Mouse (Mus musculus): ENCODE measurements around the gene Tmem167.
"Not testable (repeated sequence)": the region's sequence is repeated elsewhere in the genome, so short reads cannot be mapped to it uniquely, and the experiment has no call there.

The Tmem167 gene

GRCm38 (mm10) chr13:90088962-90089824 is at the start of gene Tmem167, which contains the start of gene Xrcc4:
Gene Tmem167, plus strand, starts transcription at chr13:90089123.
Gene Xrcc4, minus strand, starts transcription at chr13:90089608.
- peak; percentile 93 for DNase-seq (ENCODE audit: low read depth, low spot score)

GRCm38 (mm10) chr13:90039613-90040012 is 49.3 kb upstream of the Tmem167 start:
- peak; percentile 32 for DNase-seq (ENCODE audit: low read depth, low spot score)

- no peak for DNase-seq (ENCODE audit: low read depth, low spot score)
These were observed 37.2 kb upstream of the Tmem167 start for GRCm38 (mm10) chr13:90051735-90052134.

- DNase-seq (ENCODE audit: low read depth, low spot score), result no peak
These were observed 36.5 kb upstream of the Tmem167 start for GRCm38 (mm10) chr13:90052408-90052807.

GRCm38 (mm10) chr13:90061877-90062276 is 27.0 kb upstream of the Tmem167 start:
- DNase-seq (ENCODE audit: low read depth, low spot score), result no peak

DNA sequence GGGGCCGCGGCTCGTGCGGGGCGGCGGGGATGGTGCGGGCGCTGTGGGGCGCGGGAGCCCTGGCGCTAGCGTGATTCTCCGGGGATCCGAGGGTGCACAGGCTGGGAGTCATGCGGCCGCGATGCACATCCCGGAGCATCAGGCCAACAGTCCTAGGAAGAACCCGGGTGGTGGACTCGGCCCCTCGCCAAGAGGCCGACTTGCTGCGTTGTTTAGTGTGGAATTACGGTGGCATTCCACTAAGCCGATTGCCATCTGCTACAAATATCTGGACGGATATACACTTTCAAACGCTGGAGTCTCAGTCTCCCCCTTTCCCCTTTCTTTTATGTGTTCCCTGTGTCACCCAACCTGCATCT is 881 bp downstream of the Tmem167 start:
- DNase-seq (ENCODE audit: low read depth, low spot score), result no peak

DNA sequence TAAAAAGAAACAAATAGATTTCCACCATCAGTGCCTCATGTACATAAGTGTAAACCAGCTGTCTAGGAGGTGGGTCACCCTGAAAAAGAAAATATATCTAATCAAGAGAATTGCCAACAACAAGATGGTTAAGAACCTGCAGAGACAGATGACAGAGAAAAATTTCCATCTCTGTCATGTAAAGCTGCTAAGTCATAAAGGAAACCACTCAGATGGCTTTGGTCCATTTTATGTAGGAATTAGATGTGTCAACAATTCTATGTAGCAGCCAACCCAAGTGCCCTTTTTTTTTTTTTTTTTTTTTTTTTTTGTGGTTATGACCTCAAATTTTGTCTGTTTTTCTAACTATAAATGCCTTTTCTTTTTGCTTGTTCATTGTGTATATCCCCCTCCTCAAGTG is 12.6 kb downstream of the Tmem167 start:
- no peak for DNase-seq (ENCODE audit: low read depth, low spot score)

- no peak for DNase-seq (ENCODE audit: low read depth, low spot score)
These were observed 17.2 kb downstream of the Tmem167 start for GRCm38 (mm10) chr13:90106139-90106538.

GRCm38 (mm10) chr13:90108746-90109145 is 19.8 kb downstream of the Tmem167 start:
- not testable (repeated sequence) for DNase-seq (ENCODE audit: low read depth, low spot score)

DNA sequence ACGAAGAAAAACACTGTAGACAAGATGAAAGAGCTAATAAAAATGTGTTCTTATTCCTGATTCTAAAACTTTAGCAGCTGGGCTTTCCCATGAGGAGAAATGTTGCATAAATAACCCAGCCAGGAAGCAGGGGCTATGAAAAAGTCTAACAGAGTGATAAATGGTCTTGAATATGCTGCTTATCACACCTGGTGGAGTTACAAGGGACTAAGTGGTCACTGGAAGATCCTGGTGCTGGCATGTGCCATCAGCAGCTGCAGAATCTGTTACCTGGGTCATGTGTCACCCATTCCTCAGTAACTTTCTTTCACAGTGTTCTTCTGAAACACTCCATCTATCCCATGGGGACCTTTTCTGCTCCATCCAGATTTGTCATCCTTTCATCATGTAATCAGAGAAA is 22.8 kb downstream of the Tmem167 start:
- DNase-seq (ENCODE audit: low read depth, low spot score), result no peak

DNA sequence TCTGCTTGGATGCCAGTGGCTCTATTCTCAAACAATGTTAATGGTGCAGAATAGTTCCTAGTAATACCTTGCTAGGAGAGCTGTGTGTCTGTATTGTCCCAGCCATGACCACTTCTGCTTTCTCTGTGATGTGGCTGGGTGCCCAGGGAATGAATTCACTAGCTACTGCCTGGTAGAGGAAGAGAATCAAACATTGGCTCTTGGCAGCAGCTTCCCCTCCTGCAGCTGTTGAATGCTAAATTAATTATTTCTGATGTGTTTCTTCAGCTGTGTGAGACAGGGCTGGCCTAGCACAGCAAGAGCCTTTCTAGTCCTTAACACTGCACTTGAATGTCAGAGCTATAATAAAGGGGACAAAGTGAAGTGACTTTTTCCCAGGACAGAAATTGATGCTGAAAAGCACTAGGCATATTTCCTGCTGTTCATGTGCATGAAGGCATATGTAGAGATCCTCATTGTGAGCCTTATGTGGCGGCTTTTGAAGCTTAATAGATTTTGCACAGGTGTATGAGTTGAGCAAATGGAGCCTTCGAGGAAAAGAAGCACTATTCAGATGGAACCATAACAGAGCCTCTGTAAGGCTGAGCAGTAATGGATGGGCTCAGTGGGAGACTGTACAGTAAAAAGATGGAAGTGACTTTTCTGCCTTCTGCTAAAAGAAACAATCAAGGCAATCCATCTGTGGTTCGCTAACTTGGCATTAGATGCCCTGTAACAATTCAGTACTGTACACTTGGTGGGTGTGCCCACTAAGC is 47.4 kb downstream of the Tmem167 start:
- DNase-seq (ENCODE audit: low read depth, low spot score), result no peak

GRCm38 (mm10) chr13:90141681-90142080 is 52.8 kb downstream of the Tmem167 start:
- no peak for DNase-seq (ENCODE audit: low read depth, low spot score)

DNA sequence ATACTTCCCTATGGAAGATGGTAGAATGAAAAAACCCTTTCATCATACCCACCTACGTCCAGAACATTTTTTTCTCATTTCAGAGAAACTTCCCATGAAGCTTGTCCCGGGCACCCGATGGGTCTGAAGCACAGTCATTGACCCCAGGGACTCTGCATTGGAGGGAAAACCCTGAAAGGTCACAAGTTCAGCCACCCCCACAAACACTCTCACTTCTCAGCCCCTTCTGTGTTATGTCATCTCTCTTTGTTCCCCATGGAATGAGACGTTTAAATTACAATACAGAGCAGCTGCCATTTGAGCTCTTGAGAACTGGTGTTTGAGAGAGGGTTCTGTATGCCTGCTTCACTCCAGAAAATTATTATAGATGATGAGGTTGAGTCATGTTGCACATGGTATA is 54.3 kb downstream of the Tmem167 start:
- DNase-seq (ENCODE audit: low read depth, low spot score), result no peak

- DNase-seq (ENCODE audit: low read depth, low spot score), result no peak
These were observed 63.0 kb downstream of the Tmem167 start for GRCm38 (mm10) chr13:90151881-90152280.

GRCm38 (mm10) chr13:90152536-90153273 is 63.8 kb downstream of the Tmem167 start:
- DNase-seq (ENCODE audit: low read depth, low spot score), result no peak

DNA sequence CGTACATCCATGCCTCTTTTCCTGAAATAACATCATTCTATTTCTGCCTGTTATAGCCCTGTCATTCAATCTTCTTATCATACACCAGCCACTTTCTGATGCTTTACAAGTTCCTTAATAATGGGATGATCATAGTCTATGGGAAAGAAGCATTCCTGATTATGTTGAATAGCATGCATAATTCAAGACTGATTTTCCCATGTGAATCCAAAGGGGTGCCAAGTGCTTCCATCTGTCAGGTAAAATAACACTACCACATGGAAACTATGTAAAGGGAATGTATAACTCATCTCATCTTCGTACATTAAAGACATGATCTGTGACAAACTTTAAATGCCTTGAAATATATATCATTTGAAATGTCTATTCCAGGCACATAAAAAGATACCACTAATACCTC is 75.2 kb downstream of the Tmem167 start:
- no peak for DNase-seq (ENCODE audit: low read depth, low spot score)

GRCm38 (mm10) chr13:90167044-90167443 is 78.1 kb downstream of the Tmem167 start:
- no peak for DNase-seq (ENCODE audit: low read depth, low spot score)

DNA sequence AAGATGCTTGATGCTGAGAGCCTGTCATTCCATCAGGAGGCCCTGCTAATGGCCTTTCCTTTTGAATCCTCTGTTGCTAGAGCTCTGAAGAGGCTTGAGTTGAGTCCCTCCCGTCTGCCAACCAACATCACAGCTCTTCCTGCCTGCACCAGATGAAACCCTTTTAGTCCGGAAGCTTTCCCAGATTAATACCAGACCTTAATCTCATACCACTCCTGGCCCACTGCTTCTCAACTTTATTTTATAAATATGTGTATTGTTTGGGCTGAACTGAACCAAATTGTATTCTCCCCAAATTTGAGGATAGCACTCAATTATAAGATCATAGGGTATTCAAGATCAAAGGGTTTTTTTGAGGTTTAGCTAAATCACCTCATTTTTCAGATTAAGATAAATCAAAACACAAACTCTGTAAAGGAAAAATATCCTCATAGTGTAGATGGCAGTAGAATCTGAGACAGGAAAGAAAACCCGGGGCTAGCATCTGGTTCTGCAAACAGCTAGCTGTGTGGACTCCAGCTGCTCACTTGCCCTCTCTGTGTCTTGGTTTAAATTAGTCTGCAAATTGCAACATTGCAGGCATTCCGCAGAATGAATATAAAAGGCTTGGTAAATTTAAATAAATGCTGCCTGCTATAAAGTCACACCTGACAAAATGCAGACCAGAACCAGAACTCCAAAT is 81.3 kb downstream of the Tmem167 start:
- no peak for DNase-seq (ENCODE audit: low read depth, low spot score)

- DNase-seq (ENCODE audit: low read depth, low spot score), result no peak
These were observed 81.9 kb downstream of the Tmem167 start for GRCm38 (mm10) chr13:90170782-90171179.

- DNase-seq (ENCODE audit: low read depth, low spot score), result no peak
These were observed 82.5 kb downstream of the Tmem167 start for GRCm38 (mm10) chr13:90171390-90171789.

DNA sequence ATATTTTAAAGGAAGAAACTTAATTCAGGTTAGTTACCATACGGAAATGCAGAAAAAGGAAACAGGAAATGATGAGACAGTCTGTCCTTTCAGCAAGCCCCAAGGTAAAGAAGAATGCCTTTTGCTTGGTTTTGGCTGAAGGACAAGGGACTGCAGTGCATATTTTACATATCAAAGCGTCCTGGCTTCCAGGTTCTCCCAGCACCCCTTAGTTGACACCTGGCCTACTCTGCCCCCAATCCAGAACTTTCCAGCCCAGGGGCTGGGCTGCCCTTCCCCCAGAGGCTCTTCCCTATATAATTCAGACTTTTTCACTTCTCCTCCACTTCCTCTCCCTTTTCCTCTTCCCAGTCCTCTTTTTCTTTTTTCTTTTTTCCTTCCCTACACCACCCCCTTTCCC is 86.7 kb downstream of the Tmem167 start:
- no peak for DNase-seq (ENCODE audit: low read depth, low spot score)

- no peak for DNase-seq (ENCODE audit: low read depth, low spot score)
These were observed 93.3 kb downstream of the Tmem167 start for GRCm38 (mm10) chr13:90182262-90182661.
